Mouse (Mus musculus) MEL (cell line): ENCODE data around the gene Rbbp6. TPM values are rescaled to one million over a fixed set of nuclear protein-coding genes. Genes with fewer than 3 reads are reported as not detected.

Experiments
- DNase-seq: peaks from one replicate; pipeline ENCODE4 v3.0.0; 2011; ENCODE audit warnings: low read depth, low spot score
- H3K27ac ChIP-seq: 2 replicates; pipeline ENCODE4 v1.5.1; 2012; ENCODE audit warnings: low read depth, mild to moderate bottlenecking, control low read depth, low read length, moderate library complexity; ENCODE audit not compliant: control insufficient read depth
- H3K27me3 ChIP-seq, 2 experiments: fragments of 150-350 bp in 1 of 2; sonication (generic) in 1 of 2; 2 replicates each; pipeline ENCODE4 v1.6.1; 2012; ENCODE audit warnings: low read length in 2 of 2, mild to moderate bottlenecking in 2 of 2, improper control_type of control experiment in 1 of 2, moderate library complexity in 1 of 2; ENCODE audit not compliant: insufficient read depth in 2 of 2, control insufficient read depth in 1 of 2
- H3K36me3 ChIP-seq, 2 experiments: 2 replicates each; pipeline ENCODE4 v1.6.1; 2012 to 2014; ENCODE audit warnings: low read length in 2 of 2, improper control_type of control experiment in 1 of 2, inconsistent platforms in 1 of 2, mild to moderate bottlenecking in 1 of 2; ENCODE audit not compliant: insufficient read depth in 2 of 2, control insufficient read depth in 1 of 2
- H3K4me1 ChIP-seq, 2 experiments: fragments of 150-350 bp in 1 of 2; sonication (generic) in 1 of 2; 2 replicates each; pipeline ENCODE4 v1.6.1; 2012; ENCODE audit warnings: low read length in 2 of 2, improper control_type of control experiment in 1 of 2, mild to moderate bottlenecking in 1 of 2; ENCODE audit not compliant: insufficient read depth in 2 of 2, control insufficient read depth in 1 of 2
- H3K4me3 ChIP-seq, 2 experiments: fragments of 150-350 bp in 1 of 2; sonication (generic) in 1 of 2; 2 replicates each; pipeline ENCODE4 v1.5.1; 2012; ENCODE audit warnings: low read depth in 2 of 2, low read length in 2 of 2, mild to moderate bottlenecking in 2 of 2, moderate library complexity in 2 of 2, control low read depth in 1 of 2, improper control_type of control experiment in 1 of 2; ENCODE audit not compliant: control insufficient read depth in 1 of 2, insufficient read depth in 1 of 2
- H3K79me2 ChIP-seq: 2 replicates; pipeline ENCODE4 v1.6.1; 2012; ENCODE audit warnings: mild to moderate bottlenecking, low read length, moderate library complexity; ENCODE audit not compliant: control insufficient read depth, poor library complexity, insufficient read depth
- H3K9ac ChIP-seq: 2 replicates; pipeline ENCODE4 v1.6.1; 2012; ENCODE audit warnings: low read depth, mild to moderate bottlenecking, control low read depth, low read length, moderate library complexity; ENCODE audit not compliant: control insufficient read depth, poor library complexity, severe bottlenecking
- H3K9me3 ChIP-seq: fragments of 150-350 bp; sonication (generic); replicated peaks from 2 replicates; pipeline ENCODE4 v1.6.1; 2012; ENCODE audit warnings: mild to moderate bottlenecking, low read length, improper control_type of control experiment, moderate library complexity; ENCODE audit not compliant: insufficient read depth
- CHD2 ChIP-seq: IDR thresholded peaks from 2 replicates; pipeline ENCODE4 v1.6.1; 2011; ENCODE audit warnings: low read length, improper control_type of control experiment
- E2F4 ChIP-seq: IDR thresholded peaks from 2 replicates; pipeline ENCODE4 v1.6.1; 2011; ENCODE audit warnings: low read depth, low read length, improper control_type of control experiment, borderline replicate concordance
- ELF1 ChIP-seq: IDR thresholded peaks from 2 replicates; pipeline ENCODE4 v1.6.1; 2014; ENCODE audit warnings: low read depth, mild to moderate bottlenecking, inconsistent platforms, low read length, improper control_type of control experiment, moderate library complexity
- GABPA ChIP-seq: IDR thresholded peaks from 2 replicates; pipeline ENCODE4 v1.6.1; 2012; ENCODE audit warnings: low read depth, mild to moderate bottlenecking, inconsistent platforms, low read length, improper control_type of control experiment, moderate library complexity
- MAX ChIP-seq: IDR thresholded peaks from 2 replicates; pipeline ENCODE4 v1.6.1; 2011; ENCODE audit warnings: low read length, improper control_type of control experiment
- MYB ChIP-seq: IDR thresholded peaks from 2 replicates; pipeline ENCODE4 v1.6.1; 2011; ENCODE audit warnings: mild to moderate bottlenecking, low read depth, low read length, improper control_type of control experiment
- NRF1 ChIP-seq: IDR thresholded peaks from 2 replicates; pipeline ENCODE4 v1.6.1; 2014; ENCODE audit warnings: low read depth, mild to moderate bottlenecking, inconsistent platforms, low read length, improper control_type of control experiment, moderate library complexity; ENCODE audit not compliant: poor library complexity, insufficient read depth, severe bottlenecking
- RCOR1 ChIP-seq: IDR thresholded peaks from 2 replicates; pipeline ENCODE4 v1.6.1; 2012; ENCODE audit warnings: low read depth, mild to moderate bottlenecking, inconsistent platforms, low read length, improper control_type of control experiment
- TCF12 ChIP-seq: IDR thresholded peaks from 2 replicates; pipeline ENCODE4 v1.6.1; 2014; ENCODE audit warnings: low read depth, mild to moderate bottlenecking, inconsistent platforms, low read length, improper control_type of control experiment, moderate library complexity
- UBTF ChIP-seq: IDR thresholded peaks from 2 replicates; pipeline ENCODE4 v1.6.1; 2012; ENCODE audit warnings: low read depth, mild to moderate bottlenecking, inconsistent platforms, low read length, improper control_type of control experiment, moderate library complexity, borderline replicate concordance; ENCODE audit not compliant: insufficient read depth
- USF2 ChIP-seq, 2 experiments: IDR thresholded peaks; 2 replicates each; pipeline ENCODE4 v1.6.1; 2011 to 2012; ENCODE audit warnings: improper control_type of control experiment in 2 of 2, low read length in 2 of 2, borderline replicate concordance in 1 of 2, inconsistent platforms in 1 of 2, low read depth in 1 of 2, mild to moderate bottlenecking in 1 of 2; ENCODE audit not compliant: insufficient read depth in 1 of 2
- ZC3H11A ChIP-seq: IDR thresholded peaks from 2 replicates; pipeline ENCODE4 v1.6.1; 2012; ENCODE audit warnings: low read depth, mild to moderate bottlenecking, inconsistent platforms, low read length, improper control_type of control experiment
- ZKSCAN1 ChIP-seq: IDR thresholded peaks from 2 replicates; pipeline ENCODE4 v1.6.1; 2012; ENCODE audit warnings: low read depth, mild to moderate bottlenecking, inconsistent platforms, low read length, improper control_type of control experiment, moderate library complexity
- ZMIZ1 ChIP-seq: IDR thresholded peaks from 2 replicates; pipeline ENCODE4 v1.6.1; 2012; ENCODE audit warnings: low read depth, mild to moderate bottlenecking, inconsistent platforms, low read length, improper control_type of control experiment, moderate library complexity
- ZNF384 ChIP-seq: IDR thresholded peaks from 2 replicates; pipeline ENCODE4 v1.6.1; 2012; ENCODE audit warnings: low read depth, mild to moderate bottlenecking, inconsistent platforms, low read length, improper control_type of control experiment
- polyA plus RNA-seq, 2 experiments: library from polyadenylated mRNA; stranded (reverse) in 1 of 2; unstranded in 1 of 2; fragments of >175 nt in 1 of 2; fragments of >200 nt in 1 of 2; gene quantifications; 2 replicates each; pipeline versions ENCODE4 v1.2.1 to v1.2.4; 2012; ENCODE audit warnings: low replicate concordance in 2 of 2, low read depth in 1 of 2; ENCODE audit not compliant: insufficient read length in 2 of 2, insufficient read depth in 1 of 2, missing spikeins in 1 of 2
- total RNA-seq: library from RNA; depleted of rRNA; stranded (reverse); fragments of 300-350 nt; gene quantifications from 2 replicates; pipeline ENCODE4 v1.2.3, GENCODE M21; 2012

Gene Rbbp6
- total and polyA plus RNA-seq, 3 experiments = 22.7 to 70.6 TPM; not detected in 1

- TF ChIP-seq GABPA (no peak), UBTF (no peak), MAX (no peak), ZKSCAN1 (no peak), RCOR1 (no peak), ZNF384 (no peak)
- peaks cover 0 to 27% of the 10 kb centered on the region in 2 experiments; a peak in 2 of 4 replicates for H3K36me3 ChIP-seq
- H3K4me3 ChIP-seq = no peak overlapping the region
- no peak for DNase-seq
- H3K27ac ChIP-seq = no peak overlapping the region
- no peak overlapping the region for H3K9ac ChIP-seq
- no peaks in the 10 kb centered on the region for H3K79me2 ChIP-seq
- no peaks in the 10 kb centered on the region for H3K9me3 ChIP-seq
- no peaks in the 10 kb centered on the region for H3K27me3 ChIP-seq
- H3K4me1 ChIP-seq = no peaks in the 10 kb centered on the region
Measured at GRCm38 (mm10) chr7:123001341-123002027, 36.0 kb downstream of the Rbbp6 start.

- Histone ChIP-seq H3K4me1 (no peaks in the 10 kb centered on the region), H3K9me3 (no peaks in the 10 kb centered on the region), H3K27ac (no peak overlapping the region), H3K27me3 (no peaks in the 10 kb centered on the region), H3K9ac (no peak overlapping the region), H3K79me2 (no peaks in the 10 kb centered on the region), H3K4me3 (no peak overlapping the region), H3K36me3 (peaks cover 0 to 25% of the 10 kb centered on the region in 2 experiments; a peak in 2 of 4 replicates)
- no peak for DNase-seq
- no peak for TF ChIP-seq NRF1
- no peak for TF ChIP-seq TCF12
- TF ChIP-seq MAX = no peak
- TF ChIP-seq E2F4 = no peak
- no peak for TF ChIP-seq ZKSCAN1
- TF ChIP-seq MYB = no peak
- no peak for TF ChIP-seq ZMIZ1
- no peak for TF ChIP-seq ZC3H11A
- no peak for TF ChIP-seq CHD2
- TF ChIP-seq GABPA = no peak
- no peak for TF ChIP-seq ELF1
- no peak for TF ChIP-seq USF2 (IDR thresholded peaks at IDR 0.05; ENCODE audit: borderline replicate concordance in 1 of 2, insufficient read depth in 1 of 2, low read depth in 1 of 2, low read length in 2 of 2)
Measured at GRCm38 (mm10) chr7:123002028-123002410, 36.5 kb downstream of the Rbbp6 start.
